Mouse (Mus musculus) liver, embryonic 12.5 days (tissue): ENCODE data around the gene Cradd. TPM values are rescaled to one million over a fixed set of nuclear protein-coding genes. Genes with fewer than 3 reads are reported as not detected.

Experiments used
- ATAC-seq: fragments of 200-750 bp; cut with Nextera tagmentation; 2 replicates; pipeline ENCODE4 v1.8.0; 2017; ENCODE audit warnings: moderate number of reproducible peaks, mild to moderate bottlenecking, moderate library complexity
- H3K27ac ChIP-seq: fragments of 300-500 bp; sonication (generic); 2 replicates; pipeline ENCODE4 v1.5.1; 2016; ENCODE audit warnings: mild to moderate bottlenecking
- H3K27me3 ChIP-seq: fragments of 300-500 bp; sonication (generic); replicated peaks from 2 replicates; pipeline ENCODE4 v1.6.1; 2016; ENCODE audit warnings: mild to moderate bottlenecking, moderate library complexity
- H3K36me3 ChIP-seq: fragments of 300-500 bp; sonication (generic); 2 replicates; pipeline ENCODE4 v1.6.1; 2016; ENCODE audit warnings: mild to moderate bottlenecking, moderate library complexity
- H3K4me1 ChIP-seq: fragments of 300-500 bp; sonication (generic); 2 replicates; pipeline ENCODE4 v1.6.1; 2016
- H3K4me2 ChIP-seq: fragments of 300-500 bp; sonication (generic); 2 replicates; pipeline ENCODE4 v1.6.1; 2016; ENCODE audit warnings: mild to moderate bottlenecking, moderate library complexity
- H3K4me3 ChIP-seq: fragments of 300-500 bp; sonication (generic); 2 replicates; pipeline ENCODE4 v1.5.1; 2016; ENCODE audit warnings: mild to moderate bottlenecking, moderate library complexity
- H3K9ac ChIP-seq: fragments of 300-500 bp; sonication (generic); 2 replicates; pipeline ENCODE4 v1.6.1; 2016; ENCODE audit warnings: mild to moderate bottlenecking, moderate library complexity
- H3K9me3 ChIP-seq: fragments of 300-500 bp; sonication (generic); replicated peaks from 2 replicates; pipeline ENCODE4 v1.6.1; 2016; ENCODE audit warnings: mild to moderate bottlenecking, moderate library complexity
- WGBS: fragments of 180-500 bp; shearing (Covaris S2); methylation state at CpG from one replicate; pipeline ENCODE4 v1.1.7; 2016; ENCODE audit not compliant: insufficient replicate concordance; 5-methylcytosine and 5-hydroxymethylcytosine counted together
- polyA plus RNA-seq: library from polyadenylated mRNA; unstranded; fragments of >200 nt; fragmentation: Nextera tagmentation; extraction: Ambion mirVana; gene quantifications from 2 replicates; pipeline ENCODE4 v1.2.1, GENCODE M21; 2016

Cradd gene
- polyA plus RNA-seq, result 5.0 and 5.1 TPM in 2 replicates

- H3K36me3 ChIP-seq, result no peaks in the 10 kb centered on the region
- peak within 1 kb of the TSS; percentile 80 for H3K4me3 ChIP-seq
- ATAC-seq, result peak; percentile 83
- peak within 1 kb of the TSS; percentile 79 for H3K4me2 ChIP-seq
- H3K9me3 ChIP-seq, result no peaks in the 10 kb centered on the region
- H3K9ac ChIP-seq, result peak within 1 kb of the TSS; percentile 80
- peaks cover 19% of the 10 kb centered on the region for H3K4me1 ChIP-seq
- H3K27ac ChIP-seq, result peak within 1 kb of the TSS; percentile 87
- H3K27me3 ChIP-seq, result 0 out of 2 replicates have a peak, but pooled peaks cover 5% of the 10 kb centered on the region
- under 1% methylated on average over 51 of the region's 51 CpGs for WGBS
Measured at GRCm38 (mm10) chr10:95323393-95324277, at the start of gene Cradd. Gene Cradd, minus strand, starts transcription at chr10:95324133.

GRCm38 (mm10) chr10:95373340-95373739 lies 49.4 kb upstream of the Cradd start:
- no peak overlapping the region for H3K4me3 ChIP-seq
- H3K4me2 ChIP-seq, result no peak overlapping the region
- no peaks in the 10 kb centered on the region for H3K4me1 ChIP-seq
- H3K36me3 ChIP-seq, result no peaks in the 10 kb centered on the region
- 72% methylated on average over 6 of the region's 6 CpGs for WGBS
- H3K27me3 ChIP-seq, result no peaks in the 10 kb centered on the region
- ATAC-seq, result no peak
- H3K27ac ChIP-seq, result no peak overlapping the region
- H3K9me3 ChIP-seq, result no peaks in the 10 kb centered on the region
- no peak overlapping the region for H3K9ac ChIP-seq

DNA sequence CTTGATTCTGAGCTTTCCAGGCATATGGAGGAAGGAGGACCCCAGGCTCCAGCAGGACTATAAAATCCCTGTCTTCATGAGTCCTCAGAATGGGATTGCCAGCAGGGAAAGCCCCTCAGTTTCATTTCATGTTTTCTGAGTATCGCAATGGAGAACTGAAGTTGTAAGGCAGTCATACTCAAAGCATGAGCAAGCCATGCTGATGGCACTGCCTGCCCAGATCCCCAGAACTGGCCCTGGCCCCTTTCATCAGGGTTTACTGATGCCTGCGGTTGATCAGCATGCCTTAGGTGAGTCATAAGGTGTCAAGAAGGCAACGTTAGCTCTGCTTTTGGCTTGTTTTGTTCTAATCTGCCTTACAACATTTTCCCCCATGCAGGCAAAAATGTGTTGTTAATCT lies 48.0 kb upstream of the Cradd start:
- ATAC-seq, result no peak
- 68% methylated on average over 3 of the region's 3 CpGs for WGBS
- Histone ChIP-seq H3K4me3 (no peak overlapping the region), H3K4me2 (no peak overlapping the region), H3K9ac (no peak overlapping the region), H3K4me1 (no peaks in the 10 kb centered on the region), H3K27ac (no peak overlapping the region), H3K36me3 (no peaks in the 10 kb centered on the region), H3K9me3 (no peaks in the 10 kb centered on the region), H3K27me3 (no peaks in the 10 kb centered on the region)

GRCm38 (mm10) chr10:95369190-95369589 lies 45.3 kb upstream of the Cradd start:
- Histone ChIP-seq H3K9ac (no peak overlapping the region), H3K9me3 (no peaks in the 10 kb centered on the region), H3K4me2 (no peak overlapping the region), H3K4me3 (no peak overlapping the region), H3K27me3 (no peaks in the 10 kb centered on the region), H3K36me3 (no peaks in the 10 kb centered on the region), H3K27ac (no peak overlapping the region), H3K4me1 (no peaks in the 10 kb centered on the region)
- ATAC-seq, result no peak

DNA sequence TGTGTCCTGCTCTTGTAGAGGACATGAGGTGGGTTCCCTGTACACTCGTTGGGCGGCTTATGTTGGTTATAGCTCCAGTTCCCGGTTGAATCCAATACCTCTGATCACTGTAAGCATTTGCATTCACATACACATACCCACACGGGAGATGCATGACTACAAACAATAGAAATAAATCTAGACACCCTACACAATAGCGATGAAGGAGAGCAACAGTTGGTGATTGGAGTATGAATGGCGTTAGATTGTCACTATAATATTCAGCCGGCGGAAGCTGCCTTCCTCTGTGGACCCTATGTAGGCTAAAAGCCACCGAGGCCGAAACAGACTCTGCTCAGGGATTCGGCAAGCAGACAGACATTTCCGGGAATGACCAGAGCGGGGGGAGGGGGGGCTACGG lies 44.2 kb upstream of the Cradd start:
- no peak overlapping the region for H3K4me3 ChIP-seq
- H3K4me2 ChIP-seq, result no peak overlapping the region
- no peak for ATAC-seq
- no peaks in the 10 kb centered on the region for H3K36me3 ChIP-seq
- no peaks in the 10 kb centered on the region for H3K4me1 ChIP-seq
- H3K9me3 ChIP-seq, result no peaks in the 10 kb centered on the region
- H3K9ac ChIP-seq, result no peak overlapping the region
- no peaks in the 10 kb centered on the region for H3K27me3 ChIP-seq
- WGBS, result 78% methylated on average over 14 of the region's 14 CpGs
- H3K27ac ChIP-seq, result no peak overlapping the region

DNA sequence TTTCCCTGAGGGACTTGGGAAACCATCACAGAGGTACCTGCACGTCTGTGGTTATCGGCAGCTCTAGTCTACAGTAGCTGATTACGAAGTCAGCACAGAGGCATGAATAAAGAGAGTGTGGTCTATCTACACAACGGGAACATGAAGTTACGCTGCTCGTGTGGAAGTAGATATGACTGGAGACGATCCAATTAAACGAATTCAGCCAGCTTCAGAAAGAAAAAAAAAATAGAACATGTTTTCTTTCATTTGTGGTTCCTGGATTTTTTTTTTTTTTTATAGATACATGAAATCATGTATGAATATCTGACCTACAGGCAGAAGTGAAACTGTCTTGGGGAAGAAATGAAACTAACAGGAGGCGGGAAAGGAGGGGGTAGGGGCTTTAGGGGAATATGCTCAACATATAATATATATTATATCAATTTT lies 43.7 kb upstream of the Cradd start:
- 69% methylated on average over 9 of the region's 9 CpGs for WGBS
- no peak overlapping the region for H3K27ac ChIP-seq
- no peaks in the 10 kb centered on the region for H3K36me3 ChIP-seq
- no peak overlapping the region for H3K4me2 ChIP-seq
- no peak for ATAC-seq
- H3K27me3 ChIP-seq, result no peaks in the 10 kb centered on the region
- no peaks in the 10 kb centered on the region for H3K9me3 ChIP-seq
- H3K4me1 ChIP-seq, result no peaks in the 10 kb centered on the region
- H3K4me3 ChIP-seq, result no peak overlapping the region
- no peak overlapping the region for H3K9ac ChIP-seq

- Histone ChIP-seq H3K4me3 (no peak overlapping the region), H3K4me2 (no peak overlapping the region), H3K27me3 (no peaks in the 10 kb centered on the region), H3K27ac (no peak overlapping the region), H3K36me3 (no peaks in the 10 kb centered on the region), H3K9ac (no peak overlapping the region), H3K4me1 (no peaks in the 10 kb centered on the region), H3K9me3 (no peaks in the 10 kb centered on the region)
- WGBS, result 73% methylated on average over 7 of the region's 7 CpGs
- ATAC-seq, result no peak
Measured at GRCm38 (mm10) chr10:95367241-95367640, 43.3 kb upstream of the Cradd start.

GRCm38 (mm10) chr10:95362326-95362725 lies 38.4 kb upstream of the Cradd start:
- no peak for ATAC-seq
- no peak overlapping the region for H3K4me3 ChIP-seq
- 35% methylated on average over 2 of the region's 2 CpGs for WGBS
- H3K9me3 ChIP-seq, result no peaks in the 10 kb centered on the region
- no peak overlapping the region for H3K4me2 ChIP-seq
- H3K4me1 ChIP-seq, result no peaks in the 10 kb centered on the region
- H3K27me3 ChIP-seq, result no peaks in the 10 kb centered on the region
- no peak overlapping the region for H3K27ac ChIP-seq
- H3K9ac ChIP-seq, result no peak overlapping the region
- no peaks in the 10 kb centered on the region for H3K36me3 ChIP-seq

DNA sequence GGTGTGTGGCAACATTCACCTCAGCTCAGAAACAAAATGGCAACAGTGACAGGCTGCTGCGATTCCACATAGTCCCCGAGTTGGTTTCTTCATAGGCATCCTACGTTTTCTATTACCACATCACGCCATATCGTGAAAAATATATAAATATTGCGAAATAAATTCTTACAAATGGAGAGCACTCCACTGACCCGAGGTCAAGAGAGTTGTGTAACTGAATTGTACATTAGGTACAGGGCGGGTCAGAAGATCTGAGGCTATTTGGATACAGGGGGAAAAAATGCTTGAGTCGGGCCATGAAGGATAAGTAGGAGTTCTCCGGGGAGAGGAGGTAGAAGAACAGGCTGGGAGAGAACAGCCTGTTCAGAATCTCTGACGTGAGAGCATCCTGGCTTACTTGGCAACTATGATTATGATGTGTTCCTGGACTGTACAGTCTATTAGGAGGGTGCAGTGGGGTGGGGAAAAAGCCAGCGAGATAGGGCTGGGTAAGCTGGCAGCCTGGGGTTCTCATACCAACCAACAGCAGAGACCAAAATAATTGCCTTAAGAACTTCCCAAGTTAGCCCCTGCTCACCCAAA lies 37.4 kb upstream of the Cradd start:
- Histone ChIP-seq H3K9me3 (no peaks in the 10 kb centered on the region), H3K4me1 (no peaks in the 10 kb centered on the region), H3K27me3 (no peaks in the 10 kb centered on the region), H3K4me3 (no peak overlapping the region), H3K27ac (no peak overlapping the region), H3K36me3 (no peaks in the 10 kb centered on the region), H3K4me2 (no peak overlapping the region), H3K9ac (no peak overlapping the region)
- 72% methylated on average over 12 of the region's 12 CpGs for WGBS
- no peak for ATAC-seq

GRCm38 (mm10) chr10:95360048-95360447 lies 36.1 kb upstream of the Cradd start:
- Histone ChIP-seq H3K4me1 (no peaks in the 10 kb centered on the region), H3K9ac (no peak overlapping the region), H3K27me3 (0 out of 2 replicates have a peak, but pooled peaks cover 3% of the 10 kb centered on the region), H3K36me3 (no peaks in the 10 kb centered on the region), H3K4me3 (no peak overlapping the region), H3K4me2 (no peak overlapping the region), H3K9me3 (no peaks in the 10 kb centered on the region), H3K27ac (no peak overlapping the region)
- 77% methylated on average over 5 of the region's 5 CpGs for WGBS
- no peak for ATAC-seq

- no peak overlapping the region for H3K27ac ChIP-seq
- H3K36me3 ChIP-seq, result no peaks in the 10 kb centered on the region
- no peaks in the 10 kb centered on the region for H3K4me1 ChIP-seq
- 0 out of 2 replicates have a peak, but pooled peaks cover 3% of the 10 kb centered on the region for H3K27me3 ChIP-seq
- 63% methylated on average over 3 of the region's 3 CpGs for WGBS
- no peak overlapping the region for H3K4me3 ChIP-seq
- H3K4me2 ChIP-seq, result no peak overlapping the region
- ATAC-seq, result no peak
- no peaks in the 10 kb centered on the region for H3K9me3 ChIP-seq
- H3K9ac ChIP-seq, result no peak overlapping the region
Measured at GRCm38 (mm10) chr10:95357721-95358120, 33.8 kb upstream of the Cradd start.

- no peak overlapping the region for H3K9ac ChIP-seq
- H3K4me2 ChIP-seq, result no peak overlapping the region
- H3K27ac ChIP-seq, result no peak overlapping the region
- 0 out of 2 replicates have a peak, but pooled peaks cover 3% of the 10 kb centered on the region for H3K27me3 ChIP-seq
- WGBS, result 58% methylated on average over 7 of the region's 7 CpGs
- no peaks in the 10 kb centered on the region for H3K36me3 ChIP-seq
- H3K4me1 ChIP-seq, result no peaks in the 10 kb centered on the region
- H3K4me3 ChIP-seq, result no peak overlapping the region
- ATAC-seq, result no peak
- no peaks in the 10 kb centered on the region for H3K9me3 ChIP-seq
Measured at GRCm38 (mm10) chr10:95356711-95357110, 32.8 kb upstream of the Cradd start.
